13 mouse cellular contexts compared by ENCODE assay signal in the genomic region with DNA sequence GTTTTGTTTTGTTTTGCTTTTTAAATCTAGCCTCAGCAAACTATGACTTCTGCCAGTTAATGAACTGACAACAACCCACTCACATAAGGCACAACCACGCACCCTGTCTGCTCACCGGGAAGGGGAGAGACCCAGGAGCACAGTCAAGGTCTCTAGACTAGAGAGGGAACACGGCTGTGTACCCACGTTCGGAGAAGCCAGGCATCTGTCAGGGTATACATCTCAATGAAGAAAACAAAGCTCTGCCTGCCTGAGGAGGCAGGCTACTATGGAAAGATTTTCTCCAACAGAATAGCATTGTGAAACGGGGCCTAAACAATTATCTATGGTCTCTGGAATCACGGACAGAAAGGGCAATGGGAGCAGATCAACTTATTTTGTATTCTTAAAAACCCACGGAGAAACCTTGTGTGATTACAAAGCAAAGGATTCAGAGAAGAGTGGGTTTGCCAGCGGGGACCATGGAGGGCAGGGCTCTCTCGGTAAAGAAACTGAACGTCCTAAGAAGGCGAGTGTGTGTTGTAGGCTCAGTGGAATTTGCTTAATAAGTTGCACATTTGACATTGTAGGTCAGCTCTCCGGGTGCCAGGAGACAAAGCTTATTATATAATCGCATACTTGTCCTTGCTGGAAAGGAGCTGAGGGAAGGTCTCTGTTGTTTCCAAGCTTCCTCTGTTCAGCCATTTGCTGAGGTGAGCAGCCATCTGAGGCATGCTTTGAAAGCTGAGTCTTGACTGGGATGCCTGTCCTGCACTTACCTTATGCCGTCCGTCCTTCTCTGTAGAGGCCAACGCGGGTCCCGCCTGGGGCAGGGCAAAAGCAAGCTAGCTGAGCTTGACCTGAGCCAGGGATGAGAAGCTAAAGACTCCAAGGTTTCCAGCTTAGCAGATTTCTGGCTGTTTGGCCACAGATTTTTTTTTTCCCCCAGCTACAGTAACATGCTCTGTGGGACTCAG. TPM values are rescaled to one million over a fixed set of nuclear protein-coding genes. Genes with fewer than 3 reads are reported as not detected.
DNase-seq lines count a peak whose midpoint lies in the region; ATAC-seq and TF ChIP-seq lines count a peak whose summit lies in the region.
"Had no signal": no experiment of that assay in that cellular context is flagged by ENCODE, and none has a peak within 500 bp of the region (broad histone marks: within the 10 kb centered on the region; RNA-seq: fewer than 3 reads in every experiment).

No protein-coding gene starts in this region.

- WGBS in heart, embryonic 11.5 days (ENCODE audit: insufficient replicate concordance) = 79% methylated on average over 19 of the region's 19 CpGs
- WGBS in midbrain, embryonic 16.5 days = 31% methylated on average over 19 of the region's 19 CpGs

- H3K27me3 ChIP-seq in heart, embryonic 11.5 days (ENCODE audit: control insufficient read depth, insufficient read depth, low read length) = no peaks in the 10 kb centered on the region
- no peaks in the 10 kb centered on the region for H3K27me3 ChIP-seq in midbrain, embryonic 16.5 days (ENCODE audit: control insufficient read depth, insufficient read depth, low read depth, low read length)

- intact Hi-C loops in gastrocnemius, adult 2 months (cut with DNase I) = loop anchor here (1.0 kb wide), 1 partner anchor 22 kb away; no protein-coding TSS in a partner anchor

- H3K4me2 ChIP-seq in heart, embryonic 11.5 days = no peak overlapping the region
- H3K4me2 ChIP-seq in midbrain, embryonic 16.5 days (ENCODE audit: low read length) = 0 out of 2 replicates have a peak overlapping the region, but pooled peaks have one; percentile 4

- TF ChIP-seq CTCF in gastrocnemius, adult 2 months (IDR thresholded peaks at IDR 0.05) = no peak

- H3K36me3 ChIP-seq in heart, embryonic 11.5 days (ENCODE audit: control insufficient read depth, insufficient read depth, low read length) = no peaks in the 10 kb centered on the region
- H3K36me3 ChIP-seq in midbrain, embryonic 16.5 days (ENCODE audit: control insufficient read depth, insufficient read depth, low read length) = 0 out of 2 replicates have a peak, but pooled peaks cover 2% of the 10 kb centered on the region

- H3K27ac ChIP-seq in heart, embryonic 11.5 days (ENCODE audit: low read depth, low read length) = no peak overlapping the region
- peak overlapping the region; percentile 75 for H3K27ac ChIP-seq in gastrocnemius, adult 2 months
- H3K27ac ChIP-seq in midbrain, embryonic 16.5 days (ENCODE audit: low read length) = 0 out of 2 replicates have a peak overlapping the region, but pooled peaks have one; percentile 5

- H3K9ac ChIP-seq in heart, embryonic 11.5 days (ENCODE audit: low read depth, low read length) = no peak overlapping the region
- H3K9ac ChIP-seq in midbrain, embryonic 16.5 days (ENCODE audit: low read depth, low read length) = no peak overlapping the region

- no peak overlapping the region for H3K4me3 ChIP-seq in heart, embryonic 11.5 days (ENCODE audit: low read depth, low read length)
- H3K4me3 ChIP-seq in gastrocnemius, adult 2 months = peak overlapping the region; percentile 40
- H3K4me3 ChIP-seq in midbrain, embryonic 16.5 days (ENCODE audit: low read depth, low read length) = no peak overlapping the region
- H3K4me3 ChIP-seq: myocyte had no signal

- DNase-seq in heart, adult 9 months (ENCODE audit: low spot score in 2 of 2) = peak; percentile 9 to 20
- peak; percentile 35 for DNase-seq in lung, postnatal 36 days
- DNase-seq in lung, adult 18-20 months = no peak
- peak; percentile 41 for DNase-seq in gastrocnemius, adult 2 months
- DNase-seq in urinary bladder, postnatal 14 days (ENCODE audit: low spot score) = no peak
- DNase-seq: cerebellum, adult 11-12 months; thymus, adult 2 months had no signal

- no peak for ATAC-seq in heart, embryonic 11.5 days (replicated peaks; ENCODE audit: insufficient number of reproducible peaks, low FRiP score, low TSS enrichment)
- 0 out of 2 replicates have a peak, but pooled peaks have one; percentile 54 for ATAC-seq in midbrain, embryonic 16.5 days
- no peak for ATAC-seq in erythroblast, adult 5-6 weeks (replicated peaks; ENCODE audit: low FRiP score, poor library complexity, severe bottlenecking)
- ATAC-seq: activated CD4-positive, CD25-positive, alpha-beta regulatory T cell, adult 4 months had no signal

- H3K9me3 ChIP-seq in heart, embryonic 11.5 days (replicated peaks; ENCODE audit: control insufficient read depth, low read length) = no peaks in the 10 kb centered on the region
- H3K9me3 ChIP-seq in midbrain, embryonic 16.5 days (replicated peaks; ENCODE audit: control insufficient read depth, low read length, poor library complexity, severe bottlenecking) = no peaks in the 10 kb centered on the region

- no peaks in the 10 kb centered on the region for H3K4me1 ChIP-seq in heart, embryonic 11.5 days (ENCODE audit: control insufficient read depth, insufficient read depth, low read length)
- peaks cover 4% of the 10 kb centered on the region; the same call in 1 of the 2 replicates for H3K4me1 ChIP-seq in midbrain, embryonic 16.5 days (ENCODE audit: control insufficient read depth, insufficient read depth, low read length)

RNA-seq across cellular contexts. Expression of a gene that starts 51.1 kb away (rescaled TPM):
- polyA plus RNA-seq in heart, embryonic 11.5 days (2014; fragmentation: Nextera tagmentation; extraction: Ambion mirVana) = 28.5 and 31.9 TPM in 2 replicates
- total RNA-seq in gastrocnemius, adult 2 months (2021) = 10 to 100 TPM; 33.1 to 55.3 TPM
- polyA plus RNA-seq in midbrain, embryonic 16.5 days (2015; fragmentation: Nextera tagmentation; extraction: Ambion mirVana) = 1.8 and 2.1 TPM in 2 replicates
- total RNA-seq in erythroblast, adult 5-6 weeks (2015; ENCODE audit: low replicate concordance) = 0.42 TPM in 1 of 2 replicates, not detected in the other
- 0.70 TPM in 1 of 2 replicates, not detected in the other for total RNA-seq in erythroblast, adult 5-6 weeks (2017; ENCODE audit: low replicate concordance)
- polyA plus RNA-seq: activated CD4-positive, CD25-positive, alpha-beta regulatory T cell, adult 4 months had no signal

RNA-seq across cellular contexts. Expression of a gene that starts 54.0 kb away (rescaled TPM):
- polyA plus RNA-seq in heart, embryonic 11.5 days (2014; fragmentation: Nextera tagmentation; extraction: Ambion mirVana) = 0.42 and 0.45 TPM in 2 replicates
- under 1 TPM in 1 of 2 experiments, not detected in 1; 0.08 TPM for total RNA-seq in gastrocnemius, adult 2 months (2021)
- polyA plus RNA-seq in midbrain, embryonic 16.5 days (2015; fragmentation: Nextera tagmentation; extraction: Ambion mirVana) = 0.09 and 0.14 TPM in 2 replicates
- total RNA-seq in erythroblast, adult 5-6 weeks (2015; ENCODE audit: low replicate concordance) = not detected in 2 replicates
- total RNA-seq in erythroblast, adult 5-6 weeks (2017; ENCODE audit: low replicate concordance) = not detected in 2 replicates
- polyA plus RNA-seq: activated CD4-positive, CD25-positive, alpha-beta regulatory T cell, adult 4 months; liver, embryonic 16.5 days had no signal

Comparison
In these comparisons a context has a peak if more than half of its experiments do, and no peak if none do; other contexts are left out.
1. DNase-seq: peak in heart, adult 9 months (2 of 2), lung, postnatal 36 days (single experiment) and gastrocnemius, adult 2 months (single experiment); none in lung, adult 18-20 months (0 of 2) and urinary bladder, postnatal 14 days (single experiment).
2. RNA of a gene that starts 51.1 kb away (total RNA-seq): 33.1 to 55.3 TPM in gastrocnemius, adult 2 months; 0.42 to 0.70 TPM in erythroblast, adult 5-6 weeks; every median in the first group is over 10 times any median in the second.